Mouse (Mus musculus) intestine, postnatal 0 days (tissue): ENCODE data around the gene Osbp. TPM values are rescaled to one million over a fixed set of nuclear protein-coding genes. Genes with fewer than 3 reads are reported as not detected.
A peak's percentile ranks its signal among the peaks of the same experiment; 100 is the strongest.

ENCODE experiments used
- ATAC-seq: fragments of 200-750 bp; cut with Nextera tagmentation; 2 replicates; pipeline ENCODE4 v1.8.0; 2017; ENCODE audit warnings: mild to moderate bottlenecking, moderate TSS enrichment, moderate library complexity
- H3K27ac ChIP-seq: fragments of 300-500 bp; sonication (generic); 2 replicates; pipeline ENCODE4 v1.5.1; 2014; ENCODE audit warnings: mild to moderate bottlenecking, low read depth, low read length, moderate library complexity
- H3K27me3 ChIP-seq: fragments of 300-500 bp; sonication (generic); replicated peaks from 2 replicates; pipeline ENCODE4 v1.6.1; 2014; ENCODE audit warnings: low read length, mixed read lengths; ENCODE audit not compliant: control insufficient read depth, insufficient read depth
- H3K36me3 ChIP-seq: fragments of 300-500 bp; sonication (generic); 2 replicates; pipeline ENCODE4 v1.6.1; 2014; ENCODE audit warnings: mild to moderate bottlenecking, moderate library complexity; ENCODE audit not compliant: control insufficient read depth, insufficient read depth
- H3K4me1 ChIP-seq: fragments of 300-500 bp; sonication (generic); replicated peaks from 2 replicates; pipeline ENCODE4 v1.6.1; 2014; ENCODE audit warnings: antibody characterized with exemption, low read length, mixed read lengths; ENCODE audit not compliant: control insufficient read depth, insufficient read depth
- H3K4me2 ChIP-seq: fragments of 300-500 bp; sonication (generic); replicated peaks from 2 replicates; pipeline ENCODE4 v1.6.1; 2014; ENCODE audit warnings: low read depth, mild to moderate bottlenecking, moderate library complexity
- H3K4me3 ChIP-seq: fragments of 300-500 bp; sonication (generic); 2 replicates; pipeline ENCODE4 v1.5.1; 2014; ENCODE audit warnings: low read depth, low read length
- H3K9ac ChIP-seq: fragments of 300-500 bp; sonication (generic); 2 replicates; pipeline ENCODE4 v1.6.1; 2014; ENCODE audit warnings: mild to moderate bottlenecking, low read depth, low read length
- H3K9me3 ChIP-seq: fragments of 300-500 bp; sonication (generic); 2 replicates; pipeline ENCODE4 v1.6.1; 2016; ENCODE audit warnings: mixed run types; ENCODE audit not compliant: control insufficient read depth
- CTCF ChIP-seq: sonication (generic); IDR thresholded peaks from 2 replicates; pipeline ENCODE4 v1.5.1; 2016; ENCODE audit warnings: low read depth, mild to moderate bottlenecking, control low read depth, antibody characterized with exemption, moderate library complexity
- WGBS: fragments of 180-500 bp; shearing (Covaris S2); extraction: QIAGEN DNeasy Blood & Tissue Kit; methylation state at CpG from one replicate; pipeline ENCODE4 v1.1.7; 2014; 5-methylcytosine and 5-hydroxymethylcytosine counted together
- polyA plus RNA-seq: library from polyadenylated mRNA; unstranded; fragments of >200 nt; fragmentation: Nextera tagmentation; extraction: Ambion mirVana; gene quantifications from 2 replicates; pipeline ENCODE4 v1.2.1, GENCODE M21; 2015

Osbp gene
- polyA plus RNA-seq, 1 experiment from 2014 or later: 6.2 TPM

DNA sequence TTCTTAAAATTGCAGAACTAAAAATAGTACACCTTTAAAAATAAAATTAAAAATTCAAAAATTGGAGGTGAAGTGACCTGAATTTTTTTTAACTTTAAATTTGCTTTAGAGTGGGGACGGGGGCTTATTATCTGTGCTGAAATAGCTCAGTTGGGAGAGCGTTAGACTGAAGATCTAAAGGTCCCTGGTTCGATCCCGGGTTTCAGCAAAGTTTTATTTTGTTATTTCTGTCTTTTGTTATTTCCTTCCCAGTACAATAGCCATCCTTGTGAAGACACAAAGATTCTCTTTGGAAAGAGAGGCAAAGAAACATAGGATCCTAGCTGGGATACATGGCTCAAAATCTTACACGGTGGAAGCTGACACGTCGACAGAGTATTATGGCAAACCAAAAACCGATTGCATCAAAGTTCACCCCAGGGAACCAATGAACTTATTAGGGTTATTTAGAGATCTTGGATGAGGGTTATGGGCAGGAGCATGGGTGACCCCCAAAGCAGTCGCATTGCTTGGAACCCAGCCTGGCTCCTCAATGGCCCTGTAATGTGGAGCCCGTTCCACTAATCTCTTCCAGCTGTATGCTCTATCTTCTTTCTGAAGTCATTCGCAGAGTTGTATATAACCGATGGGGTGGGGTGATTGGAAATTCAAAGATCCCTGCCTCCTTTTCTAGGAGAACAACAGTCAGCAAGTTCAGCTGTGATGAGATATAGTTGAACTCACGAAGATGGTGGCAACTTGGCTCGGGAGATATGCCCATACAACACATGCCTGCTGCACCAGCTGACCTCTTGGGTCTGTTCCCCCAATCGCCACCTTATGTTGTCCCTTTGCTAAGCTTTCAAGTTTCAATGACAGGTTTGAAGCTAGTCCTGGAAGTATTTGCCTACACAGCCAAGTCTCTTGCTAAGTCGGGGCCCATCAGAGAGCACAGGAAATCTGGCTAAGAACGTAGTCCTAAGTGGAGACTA lies 43.0 kb downstream of the Osbp start:
- no peak for TF ChIP-seq CTCF
- H3K36me3 ChIP-seq: no peaks in the 10 kb centered on the region
- no peaks in the 10 kb centered on the region for H3K27me3 ChIP-seq
- no peak overlapping the region; the same call in 1 of the 2 replicates for H3K4me2 ChIP-seq
- no peaks in the 10 kb centered on the region for H3K9me3 ChIP-seq
- WGBS: 33% methylated on average over 17 of the region's 17 CpGs
- no peaks in the 10 kb centered on the region for H3K4me1 ChIP-seq
- no peak overlapping the region for H3K4me3 ChIP-seq
- no peak for ATAC-seq
- H3K27ac ChIP-seq: no peak overlapping the region; the same call in 1 of the 2 replicates
- H3K9ac ChIP-seq: no peak overlapping the region

DNA sequence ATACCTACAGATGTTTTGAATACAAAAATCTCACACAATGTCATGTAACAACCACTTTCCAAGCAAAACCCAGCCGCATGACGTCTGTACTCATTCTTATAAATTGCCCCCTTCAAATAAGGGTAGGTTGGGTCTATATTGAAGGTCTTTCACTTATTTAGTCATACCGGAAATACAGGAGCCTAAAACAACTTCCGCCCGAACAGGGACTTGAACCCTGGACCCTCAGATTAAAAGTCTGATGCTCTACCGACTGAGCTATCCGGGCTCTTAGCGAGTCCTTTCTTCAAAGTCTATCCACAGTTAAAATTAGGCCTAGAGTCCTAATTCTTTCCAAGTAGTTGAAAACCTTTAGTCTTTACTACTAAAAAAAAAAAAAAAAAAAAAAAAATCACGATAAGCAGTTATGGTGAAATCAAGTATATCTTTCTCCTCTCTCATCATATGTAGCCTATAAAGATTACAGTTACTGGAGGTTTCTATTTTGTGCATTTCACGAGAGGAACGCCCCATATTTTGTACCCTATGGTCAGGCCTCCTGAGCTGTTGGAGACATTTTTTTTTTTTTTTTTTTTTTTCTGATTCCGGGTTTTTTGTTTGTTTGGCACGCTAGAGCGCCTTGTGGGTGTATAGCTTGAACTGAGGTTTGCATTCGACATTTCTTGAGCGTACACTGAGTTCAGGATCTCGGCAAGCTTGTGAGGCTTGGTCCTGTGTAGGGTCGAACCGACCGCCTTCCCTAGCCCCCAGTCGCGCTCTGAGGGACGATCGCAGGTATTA lies 44.0 kb downstream of the Osbp start:
- Histone ChIP-seq H3K9me3 (no peaks in the 10 kb centered on the region), H3K4me1 (no peaks in the 10 kb centered on the region), H3K4me2 (peak overlapping the region; percentile 82), H3K27me3 (no peaks in the 10 kb centered on the region), H3K36me3 (no peaks in the 10 kb centered on the region), H3K27ac (peak overlapping the region; percentile 93), H3K4me3 (peak overlapping the region; percentile 56), H3K9ac (peak overlapping the region; percentile 67)
- WGBS: 2% methylated on average over 24 of the region's 24 CpGs
- ATAC-seq: 0 out of 2 replicates have a peak, but pooled peaks have one; percentile 0
- TF ChIP-seq CTCF: no peak

DNA sequence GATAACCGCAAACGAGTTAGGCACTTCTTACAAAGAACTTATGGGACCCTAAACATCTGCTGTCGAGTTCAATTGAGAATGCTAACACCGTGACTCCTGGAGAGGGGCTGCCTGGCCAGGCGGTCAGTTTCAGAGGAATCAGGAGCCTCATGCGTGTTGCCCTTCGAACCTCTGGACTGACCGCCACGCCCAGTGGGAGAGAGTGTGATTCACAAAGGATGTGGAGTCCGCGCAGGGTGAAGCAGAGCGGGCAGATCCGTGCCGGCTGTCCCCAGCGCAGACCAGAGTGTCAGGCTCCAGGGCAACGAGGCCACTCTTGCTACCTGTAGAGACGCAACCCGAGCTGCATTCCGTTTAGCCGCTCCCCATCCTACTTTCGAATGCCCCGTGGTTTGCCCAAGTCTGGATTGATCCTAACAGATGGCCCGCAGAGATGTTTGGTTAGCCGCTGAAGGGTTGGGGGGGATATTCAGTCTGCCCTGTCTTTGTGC lies 44.6 kb downstream of the Osbp start:
- under 1% methylated on average over 24 of the region's 24 CpGs for WGBS
- Histone ChIP-seq H3K9me3 (no peaks in the 10 kb centered on the region), H3K4me1 (no peaks in the 10 kb centered on the region), H3K4me2 (peak overlapping the region; percentile 82), H3K27ac (peak overlapping the region; percentile 93), H3K4me3 (peak overlapping the region; percentile 56), H3K9ac (peak overlapping the region; percentile 67), H3K27me3 (no peaks in the 10 kb centered on the region), H3K36me3 (no peaks in the 10 kb centered on the region)
- ATAC-seq: peak; percentile 58
- no peak for TF ChIP-seq CTCF

DNA sequence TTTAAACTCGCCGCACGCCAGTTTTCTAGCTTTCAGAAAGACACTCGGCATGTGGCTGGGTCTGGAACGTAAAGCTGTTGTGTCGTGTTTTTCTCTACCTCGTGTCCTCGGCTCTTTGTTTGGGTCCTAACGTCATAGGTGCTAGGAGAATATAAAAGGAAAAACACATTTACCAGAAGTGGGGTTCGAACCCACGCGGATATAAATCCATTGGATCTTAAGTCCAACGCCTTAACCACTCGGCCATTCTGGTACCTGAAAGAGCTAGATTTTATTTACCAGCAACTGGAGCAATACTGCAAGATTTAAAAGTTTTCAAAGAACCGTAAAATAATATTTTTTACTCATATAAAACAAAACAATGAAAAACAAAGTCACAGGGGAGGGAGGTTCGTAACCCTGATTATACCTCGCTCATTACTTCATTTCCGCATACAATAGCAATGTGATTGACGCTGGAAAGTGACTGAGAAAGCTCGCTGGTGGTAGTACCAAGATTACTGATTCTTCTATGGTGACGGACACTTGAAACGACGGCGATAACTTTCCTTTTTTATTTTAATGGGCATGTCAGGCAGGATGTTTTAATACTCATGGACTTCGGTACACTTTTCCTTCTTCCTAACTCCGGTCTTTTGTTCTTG lies 45.3 kb downstream of the Osbp start:
- H3K9ac ChIP-seq: peak overlapping the region; percentile 67
- peak overlapping the region; percentile 93 for H3K27ac ChIP-seq
- peak overlapping the region; percentile 82 for H3K4me2 ChIP-seq
- TF ChIP-seq CTCF: no peak
- peak overlapping the region; percentile 56 for H3K4me3 ChIP-seq
- H3K27me3 ChIP-seq: no peaks in the 10 kb centered on the region
- H3K9me3 ChIP-seq: no peaks in the 10 kb centered on the region
- H3K36me3 ChIP-seq: no peaks in the 10 kb centered on the region
- WGBS: under 1% methylated on average over 26 of the region's 26 CpGs
- H3K4me1 ChIP-seq: no peaks in the 10 kb centered on the region
- ATAC-seq: peak; percentile 40

DNA sequence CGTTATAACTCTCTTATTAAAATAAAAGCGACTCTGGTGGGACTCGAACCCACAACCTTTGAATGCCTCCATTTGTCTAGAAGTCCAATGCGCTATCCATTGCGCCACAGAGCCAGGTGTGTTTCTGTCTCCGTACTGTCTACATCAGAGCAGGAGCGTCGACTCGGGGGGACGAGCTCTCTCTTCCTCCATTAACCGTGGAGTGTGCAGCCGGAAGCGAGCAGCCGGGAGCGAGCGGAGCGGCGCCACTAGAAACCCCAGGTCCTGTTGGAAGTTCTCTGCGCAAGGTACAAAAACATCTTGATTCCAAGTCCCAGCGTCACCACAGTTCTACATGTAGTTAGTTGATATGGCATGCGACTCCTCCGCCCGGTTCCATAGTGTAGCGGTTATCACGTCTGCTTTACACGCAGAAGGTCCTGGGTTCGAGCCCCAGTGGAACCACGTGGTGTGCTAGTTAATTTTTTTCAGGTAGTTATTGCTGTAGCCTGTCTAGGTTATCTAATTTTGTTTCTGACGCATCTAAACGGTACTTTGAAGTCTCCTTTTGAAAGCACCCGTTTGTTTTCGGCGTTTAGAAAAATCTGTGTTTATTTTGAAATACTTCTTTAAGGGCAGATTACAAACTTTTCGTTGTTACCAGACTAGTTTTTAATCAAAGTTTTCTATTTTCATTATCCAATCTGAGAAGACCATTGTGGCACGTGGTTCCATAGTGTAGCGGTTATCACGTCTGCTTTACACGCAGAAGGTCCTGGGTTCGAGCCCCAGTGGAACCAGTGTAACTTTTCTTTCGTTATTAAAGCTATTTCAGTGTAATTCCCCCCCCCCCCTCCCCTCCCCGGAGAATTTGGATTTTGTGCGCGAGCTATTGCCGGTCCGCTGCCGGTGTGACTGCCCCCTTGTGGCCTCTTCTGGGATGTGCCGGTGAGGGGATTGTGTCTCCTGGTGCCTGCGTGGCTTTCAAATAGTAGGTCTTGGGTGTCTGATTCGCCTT lies 46.1 kb downstream of the Osbp start:
- TF ChIP-seq CTCF: peak; percentile 81
- Histone ChIP-seq H3K36me3 (no peaks in the 10 kb centered on the region), H3K27me3 (no peaks in the 10 kb centered on the region), H3K9me3 (no peaks in the 10 kb centered on the region), H3K4me3 (peak overlapping the region; percentile 56), H3K9ac (peak overlapping the region; percentile 58), H3K4me1 (no peaks in the 10 kb centered on the region), H3K27ac (peak overlapping the region; percentile 93), H3K4me2 (peak overlapping the region; percentile 82)
- peak; percentile 72 for ATAC-seq
- under 1% methylated on average over 49 of the region's 49 CpGs for WGBS
